Mouse (Mus musculus) heart, embryonic 14.5 days (tissue): ENCODE data around the gene Nfkb2. TPM values are rescaled to one million over a fixed set of nuclear protein-coding genes. Genes with fewer than 3 reads are reported as not detected.

ENCODE experiments used
- ATAC-seq: fragments of 200-750 bp; cut with Nextera tagmentation; 2 replicates; pipeline ENCODE4 v1.8.0; 2017; ENCODE audit warnings: low read depth, moderate TSS enrichment; ENCODE audit not compliant: insufficient number of reproducible peaks, insufficient read depth, low FRiP score
- H3K27ac ChIP-seq, 2 experiments: fragments of 200-500 bp in 1 of 2; fragments of 300-500 bp in 1 of 2; sonication (generic) in 1 of 2; replicated peaks in 1 of 2; 2 replicates each; pipeline ENCODE4 v1.5.1; 2012 to 2014; ENCODE audit warnings: low read depth in 2 of 2, low read length in 2 of 2, control low read depth in 1 of 2, mild to moderate bottlenecking in 1 of 2, mixed read lengths in 1 of 2; ENCODE audit not compliant: control insufficient read depth in 1 of 2, insufficient read depth in 1 of 2
- H3K27me3 ChIP-seq: fragments of 300-500 bp; sonication (generic); 2 replicates; pipeline ENCODE4 v1.6.1; 2014; ENCODE audit warnings: mild to moderate bottlenecking, low read length, control low read depth; ENCODE audit not compliant: control insufficient read depth, insufficient read depth
- H3K36me3 ChIP-seq: fragments of 300-500 bp; sonication (generic); 2 replicates; pipeline ENCODE4 v1.6.1; 2014; ENCODE audit warnings: mild to moderate bottlenecking, control low read depth, low read length, mixed read lengths; ENCODE audit not compliant: control insufficient read depth, insufficient read depth
- H3K4me1 ChIP-seq, 2 experiments: fragments of 200-500 bp in 1 of 2; fragments of 300-500 bp in 1 of 2; sonication (generic) in 1 of 2; 2 replicates each; pipeline ENCODE4 v1.6.1; 2012 to 2014; ENCODE audit warnings: low read length in 2 of 2, control low read depth in 1 of 2, mixed read lengths in 1 of 2; ENCODE audit not compliant: control insufficient read depth in 2 of 2, insufficient read depth in 2 of 2
- H3K4me2 ChIP-seq: fragments of 300-500 bp; sonication (generic); 2 replicates; pipeline ENCODE4 v1.6.1; 2014; ENCODE audit warnings: mild to moderate bottlenecking, low read length
- H3K4me3 ChIP-seq, 2 experiments: fragments of 200-500 bp in 1 of 2; fragments of 300-500 bp in 1 of 2; sonication (generic) in 1 of 2; 2 replicates each; pipeline ENCODE4 v1.5.1; 2012 to 2014; ENCODE audit warnings: low read length in 2 of 2, mild to moderate bottlenecking in 2 of 2, control low read depth in 1 of 2, low read depth in 1 of 2, moderate library complexity in 1 of 2; ENCODE audit not compliant: control insufficient read depth in 1 of 2, insufficient read depth in 1 of 2
- H3K9ac ChIP-seq: fragments of 300-500 bp; sonication (generic); 2 replicates; pipeline ENCODE4 v1.6.1; 2014; ENCODE audit warnings: mild to moderate bottlenecking, low read length
- H3K9me3 ChIP-seq: fragments of 300-500 bp; sonication (generic); 2 replicates; pipeline ENCODE4 v1.6.1; 2016; ENCODE audit warnings: low read length, control low read depth; ENCODE audit not compliant: control insufficient read depth
- WGBS: fragments of 180-500 bp; shearing (Covaris S2); extraction: QIAGEN DNeasy Blood & Tissue Kit; methylation state at CpG from one replicate; pipeline ENCODE4 v1.1.7; 2014; 5-methylcytosine and 5-hydroxymethylcytosine counted together
- polyA plus RNA-seq: library from polyadenylated mRNA; unstranded; fragments of >200 nt; fragmentation: Nextera tagmentation; extraction: Ambion mirVana; gene quantifications from 2 replicates; pipeline ENCODE4 v1.2.1, GENCODE M21; 2014

Nfkb2 gene
- polyA plus RNA-seq, 1 experiment from 2014 or later: 7.4 TPM

DNA sequence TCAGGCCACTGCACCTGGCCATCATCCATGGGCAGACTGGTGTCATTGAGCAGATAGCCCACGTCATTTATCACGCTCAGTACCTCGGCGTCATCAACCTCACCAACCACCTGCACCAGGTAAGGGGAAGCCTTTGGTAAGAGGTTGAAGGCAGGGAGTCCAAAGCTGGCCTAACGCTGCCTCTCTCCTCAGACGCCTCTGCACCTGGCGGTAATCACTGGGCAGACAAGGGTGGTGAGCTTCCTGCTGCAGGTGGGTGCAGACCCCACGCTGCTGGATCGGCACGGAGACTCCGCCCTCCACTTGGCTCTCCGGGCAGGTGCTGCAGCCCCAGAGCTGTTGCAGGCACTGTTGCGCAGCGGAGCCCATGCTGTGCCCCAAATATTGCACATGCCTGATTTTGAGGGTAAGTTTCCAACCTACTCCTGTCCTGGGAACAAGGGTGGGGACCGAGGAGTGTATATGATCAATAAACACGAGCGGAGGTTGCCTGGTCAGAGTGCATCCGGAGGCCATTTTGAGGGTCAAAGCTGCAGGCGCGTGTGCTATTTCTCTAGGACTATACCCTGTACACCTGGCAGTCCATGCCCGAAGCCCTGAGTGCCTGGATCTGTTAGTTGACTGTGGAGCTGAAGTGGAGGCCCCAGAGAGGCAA lies 5.7 kb downstream of the Nfkb2 start:
- 80% methylated on average over 21 of the region's 21 CpGs for whole genome bisulfite sequencing
- no peaks in the 10 kb centered on the region for H3K9me3 ChIP-seq
- peaks cover 34% of the 10 kb centered on the region for H3K27me3 ChIP-seq
- no peak overlapping the region for H3K4me2 ChIP-seq
- H3K36me3 ChIP-seq: peaks cover 43% of the 10 kb centered on the region
- no peak for ATAC-seq
- no peak overlapping the region for H3K27ac ChIP-seq
- H3K4me3 ChIP-seq: no peak overlapping the region
- H3K9ac ChIP-seq: no peak overlapping the region
- peaks cover 7 to 18% of the 10 kb centered on the region in 2 experiments; a peak in 3 of 4 replicates for H3K4me1 ChIP-seq

- Histone ChIP-seq H3K27ac (no peak overlapping the region), H3K27me3 (peaks cover 40% of the 10 kb centered on the region), H3K4me1 (peaks cover 11 to 21% of the 10 kb centered on the region in 2 experiments), H3K9ac (no peak overlapping the region), H3K4me3 (no peak overlapping the region), H3K9me3 (no peaks in the 10 kb centered on the region), H3K4me2 (no peak overlapping the region), H3K36me3 (peaks cover 43% of the 10 kb centered on the region)
- WGBS: 87% methylated on average over 12 of the region's 12 CpGs
- ATAC-seq: no peak
Observed at GRCm38 (mm10) chr19:46310312-46310865, 6.3 kb downstream of the Nfkb2 start.

DNA sequence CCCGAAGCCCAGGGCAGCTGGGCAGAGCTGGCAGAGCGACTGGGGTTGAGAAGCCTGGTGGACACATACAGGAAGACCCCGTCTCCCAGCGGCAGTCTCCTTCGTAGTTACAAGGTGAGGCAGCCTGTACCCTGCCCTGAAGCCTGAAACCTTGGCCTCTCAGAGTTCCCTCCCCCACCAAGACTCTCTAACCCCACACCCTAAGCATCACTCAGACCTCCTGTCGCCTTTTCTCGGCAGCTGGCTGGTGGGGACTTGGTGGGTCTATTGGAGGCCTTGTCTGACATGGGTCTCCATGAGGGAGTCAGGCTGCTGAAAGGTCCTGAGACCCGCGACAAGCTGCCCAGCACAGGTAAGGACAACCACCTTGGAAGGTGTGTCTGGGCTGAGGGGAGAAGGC lies 7.2 kb downstream of the Nfkb2 start:
- peaks cover 15 to 24% of the 10 kb centered on the region in 2 experiments for H3K4me1 ChIP-seq
- ATAC-seq: no peak

GRCm38 (mm10) chr19:46312566-46312965 lies 8.4 kb downstream of the Nfkb2 start:
- Histone ChIP-seq H3K4me1 (peaks cover 15 to 30% of the 10 kb centered on the region in 2 experiments), H3K27me3 (peaks cover 48% of the 10 kb centered on the region), H3K27ac (no peak overlapping the region), H3K4me2 (no peak overlapping the region), H3K4me3 (no peak overlapping the region), H3K9ac (no peak overlapping the region), H3K9me3 (no peaks in the 10 kb centered on the region), H3K36me3 (peaks cover 39% of the 10 kb centered on the region)
- WGBS: 93% methylated on average over 21 of the region's 21 CpGs
- no peak for ATAC-seq

More for the DNA sequence above, 7.2 kb downstream of the Nfkb2 start:
- Histone ChIP-seq H3K27ac (no peak overlapping the region), H3K9me3 (no peaks in the 10 kb centered on the region), H3K9ac (no peak overlapping the region), H3K27me3 (peaks cover 45% of the 10 kb centered on the region), H3K4me2 (no peak overlapping the region), H3K36me3 (peaks cover 43% of the 10 kb centered on the region), H3K4me3 (no peak overlapping the region)
- WGBS: 89% methylated on average over 9 of the region's 9 CpGs

DNA sequence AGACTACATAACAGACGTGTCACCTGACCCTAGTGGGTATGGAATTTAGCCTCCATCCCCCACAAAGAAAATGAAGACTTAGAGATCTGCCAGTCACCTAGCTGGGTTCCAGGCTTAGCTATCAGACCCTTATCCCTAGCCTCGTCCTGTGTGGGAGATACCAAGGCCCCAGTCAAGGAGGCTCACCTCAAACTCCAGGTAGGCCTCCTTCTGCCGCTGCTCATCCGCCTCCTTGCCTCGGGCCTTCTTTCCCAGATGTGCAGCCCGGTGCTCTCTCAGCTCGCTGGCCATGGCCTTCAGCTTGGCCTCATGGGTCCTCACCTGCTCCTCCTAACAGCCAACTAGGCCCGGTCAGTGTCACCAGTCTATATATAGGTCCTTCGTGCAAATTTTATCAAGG lies 9.0 kb downstream of the Nfkb2 start:
- Histone ChIP-seq H3K4me3 (no peak overlapping the region), H3K27me3 (peaks cover 48% of the 10 kb centered on the region), H3K27ac (no peak overlapping the region), H3K36me3 (peaks cover 34% of the 10 kb centered on the region), H3K9ac (no peak overlapping the region), H3K4me2 (no peak overlapping the region), H3K4me1 (peaks cover 15 to 35% of the 10 kb centered on the region in 2 experiments), H3K9me3 (no peaks in the 10 kb centered on the region)
- no peak for ATAC-seq
- 75% methylated on average over 9 of the region's 9 CpGs for WGBS

DNA sequence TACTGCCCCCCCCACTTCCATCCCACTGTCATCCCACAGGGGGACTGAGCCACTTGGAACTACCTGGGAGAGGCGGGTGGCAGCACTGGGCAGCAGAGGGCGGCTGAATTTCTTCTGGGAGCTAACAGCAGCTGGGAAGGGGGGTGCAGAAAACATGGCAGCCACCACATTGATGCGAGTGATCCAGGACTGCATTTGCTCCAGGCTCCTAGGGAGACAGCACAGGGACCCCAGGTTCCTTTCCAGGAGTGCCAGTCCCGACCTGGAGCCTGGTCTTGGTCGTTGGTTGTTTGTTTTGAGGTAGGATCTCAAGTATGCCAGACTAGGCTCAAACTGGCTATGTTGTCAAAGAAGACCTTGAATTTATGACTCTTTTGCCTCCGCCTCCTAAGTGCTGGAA lies 9.5 kb downstream of the Nfkb2 start:
- WGBS: 73% methylated on average over 6 of the region's 6 CpGs
- no peak for ATAC-seq
- Histone ChIP-seq H3K36me3 (peaks cover 31% of the 10 kb centered on the region), H3K4me1 (peaks cover 15 to 34% of the 10 kb centered on the region in 2 experiments), H3K27me3 (peaks cover 51% of the 10 kb centered on the region), H3K9me3 (no peaks in the 10 kb centered on the region), H3K4me3 (no peak overlapping the region), H3K9ac (no peak overlapping the region), H3K4me2 (no peak overlapping the region), H3K27ac (no peak overlapping the region)

DNA sequence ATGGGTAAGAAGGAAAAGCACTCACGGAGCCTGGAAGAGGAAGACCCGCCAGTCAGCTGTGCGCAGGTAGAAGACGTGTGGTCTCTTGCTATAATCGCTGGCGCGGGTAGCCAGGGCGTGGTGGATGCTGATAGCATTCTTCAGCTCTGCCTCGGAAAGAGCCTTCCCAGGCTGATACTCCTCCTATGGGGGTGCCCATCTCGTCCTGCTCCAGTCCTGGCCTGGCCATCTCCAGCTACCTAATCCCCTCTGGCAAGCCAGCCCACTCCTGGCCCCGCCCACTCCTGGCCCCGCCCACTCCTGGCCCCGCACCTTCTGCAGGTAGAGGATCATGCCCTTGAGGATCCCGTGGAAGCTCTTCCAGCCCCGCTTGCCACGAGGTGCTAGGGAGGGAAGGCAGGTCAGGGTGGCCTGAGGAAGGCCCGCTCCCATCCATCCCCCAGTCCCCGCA lies 10.1 kb downstream of the Nfkb2 start:
- peaks cover 15 to 32% of the 10 kb centered on the region in 2 experiments for H3K4me1 ChIP-seq
- no peak overlapping the region for H3K9ac ChIP-seq
- H3K9me3 ChIP-seq: no peaks in the 10 kb centered on the region
- ATAC-seq: no peak
- no peak overlapping the region for H3K27ac ChIP-seq
- no peak overlapping the region for H3K4me3 ChIP-seq
- H3K36me3 ChIP-seq: peaks cover 31% of the 10 kb centered on the region
- WGBS: 17% methylated on average over 18 of the region's 18 CpGs
- no peak overlapping the region for H3K4me2 ChIP-seq
- H3K27me3 ChIP-seq: peaks cover 57% of the 10 kb centered on the region
